Mouse (Mus musculus): ENCODE measurements around the gene Fhl2.
"Not testable (repeated sequence)": the region's sequence is repeated elsewhere in the genome, so short reads cannot be mapped to it uniquely, and the experiment has no call there.

Fhl2 gene

GRCm38 (mm10) chr1:43150225-43150624 is 46.6 kb downstream of the Fhl2 start:
- DNase-seq (ENCODE audit: low spot score in 2 of 2) = no peak

- DNase-seq (ENCODE audit: low spot score in 2 of 2) = no peak
Measured at GRCm38 (mm10) chr1:43147474-43147873, 49.3 kb downstream of the Fhl2 start.

- no peak for DNase-seq (ENCODE audit: low spot score in 2 of 2)
Measured at GRCm38 (mm10) chr1:43145388-43145787, 51.4 kb downstream of the Fhl2 start.

- no peak for DNase-seq (ENCODE audit: low spot score in 2 of 2)
Measured at GRCm38 (mm10) chr1:43144338-43144906, 52.4 kb downstream of the Fhl2 start.

- DNase-seq (ENCODE audit: low spot score in 2 of 2) = no peak
Measured at GRCm38 (mm10) chr1:43143791-43144190, 53.0 kb downstream of the Fhl2 start.

- DNase-seq (ENCODE audit: low spot score in 2 of 2) = no peak
Measured at GRCm38 (mm10) chr1:43143284-43143683, 53.5 kb downstream of the Fhl2 start.

- no peak for DNase-seq (ENCODE audit: low spot score in 2 of 2)
Measured at GRCm38 (mm10) chr1:43142849-43143248, 53.9 kb downstream of the Fhl2 start.

- no peak for DNase-seq (ENCODE audit: low spot score in 2 of 2)
Measured at GRCm38 (mm10) chr1:43141555-43141961, 55.2 kb downstream of the Fhl2 start.

- peak; percentile 84 to 86 for DNase-seq (ENCODE audit: low spot score in 2 of 2)
Measured at GRCm38 (mm10) chr1:43139587-43140266, 57.1 kb downstream of the Fhl2 start.

GRCm38 (mm10) chr1:43138268-43138812 is 58.4 kb downstream of the Fhl2 start:
- no peak for DNase-seq (ENCODE audit: low spot score in 2 of 2)

GRCm38 (mm10) chr1:43137334-43137733 is 59.5 kb downstream of the Fhl2 start:
- DNase-seq (ENCODE audit: low spot score in 2 of 2) = no peak

- DNase-seq (ENCODE audit: low spot score in 2 of 2) = not testable (repeated sequence)
Measured at GRCm38 (mm10) chr1:43136488-43137029, 60.2 kb downstream of the Fhl2 start.

GRCm38 (mm10) chr1:43131591-43131990 is 65.2 kb downstream of the Fhl2 start:
- DNase-seq (ENCODE audit: low spot score in 2 of 2) = no peak

- DNase-seq (ENCODE audit: low spot score in 2 of 2) = no peak
Measured at GRCm38 (mm10) chr1:43130219-43130981, 66.4 kb downstream of the Fhl2 start.

- DNase-seq (ENCODE audit: low spot score in 2 of 2) = no peak
Measured at GRCm38 (mm10) chr1:43127820-43128610, 68.8 kb downstream of the Fhl2 start.

GRCm38 (mm10) chr1:43127196-43127595 is 69.6 kb downstream of the Fhl2 start:
- no peak for DNase-seq (ENCODE audit: low spot score in 2 of 2)

- no peak for DNase-seq (ENCODE audit: low spot score in 2 of 2)
Measured at GRCm38 (mm10) chr1:43124726-43125125, 72.1 kb downstream of the Fhl2 start.

GRCm38 (mm10) chr1:43122616-43123015 is 74.2 kb downstream of the Fhl2 start:
- DNase-seq (ENCODE audit: low spot score in 2 of 2) = no peak

GRCm38 (mm10) chr1:43120950-43121349 is 75.8 kb downstream of the Fhl2 start:
- DNase-seq (ENCODE audit: low spot score in 2 of 2) = no peak

- DNase-seq (ENCODE audit: low spot score in 2 of 2) = no peak
Measured at GRCm38 (mm10) chr1:43117435-43117834, 79.3 kb downstream of the Fhl2 start.

- peak; percentile 53 to 58 for DNase-seq (ENCODE audit: low spot score in 2 of 2)
Measured at GRCm38 (mm10) chr1:43112882-43113281, 83.9 kb downstream of the Fhl2 start.

Data from frontal cortex, postnatal 25 days (tissue).